Mouse (Mus musculus) kidney, adult 2 months (tissue): Measurements from ENCODE around the gene Pdcd1lg2.

ENCODE experiments used
- CTCF ChIP-seq: fragments of 200-500 bp; conservative IDR thresholded peaks from 2 replicates; pipeline ENCODE4 v1.5.1; 2011; ENCODE audit warnings: low read depth, mild to moderate bottlenecking, control low read depth, low read length, moderate library complexity, mixed read lengths; ENCODE audit not compliant: insufficient read depth, insufficient read length
- POLR2A ChIP-seq: fragments of 200-500 bp; IDR thresholded peaks from one replicate; pipeline ENCODE4 v1.6.1; 2011; ENCODE audit warnings: low read depth, low read length, control low read depth

- no peak for TF ChIP-seq CTCF
- no peak for TF ChIP-seq POLR2A
Observed at GRCm38 (mm10) chr19:29374947-29375346, 35.8 kb upstream of the Pdcd1lg2 start.
